Mouse (Mus musculus) small intestine, adult 2 months (tissue): ENCODE measurements around the gene Prr23a3.

Experiments used
- CTCF ChIP-seq: fragments of 200-500 bp; IDR thresholded peaks from 2 replicates; pipeline ENCODE4 v1.5.1; 2012; ENCODE audit warnings: low read depth, mild to moderate bottlenecking, control low read depth, inconsistent platforms, low read length, moderate library complexity, mixed read lengths; ENCODE audit not compliant: insufficient replicate concordance, insufficient read length; ENCODE audit errors: extremely low read depth
- POLR2A ChIP-seq: fragments of 200-500 bp; IDR thresholded peaks from 2 replicates; pipeline ENCODE4 v1.6.1; 2012; ENCODE audit warnings: low read depth, mild to moderate bottlenecking, control low read depth, inconsistent platforms, low read length, moderate library complexity

GRCm38 (mm10) chr9:98821067-98821466 lies 43.5 kb upstream of the Prr23a3 start:
- TF ChIP-seq POLR2A (no peak), CTCF (no peak)
